Mouse (Mus musculus): ENCODE data around the gene Nlrx1. TPM values are rescaled to one million over a fixed set of nuclear protein-coding genes. Genes with fewer than 3 reads are reported as not detected.
A peak's percentile ranks its signal among the peaks of the same experiment; 100 is the strongest.

Nlrx1 gene
- polyA plus RNA-seq, 1 experiment from 2014 or later = 7.1 TPM

GRCm38 (mm10) chr9:44267319-44268026, 926 bp downstream of the Nlrx1 start:
- H3K4me3 ChIP-seq = peak overlapping the region; percentile 50
- 0 out of 2 replicates have a peak, but pooled peaks cover 2% of the 10 kb centered on the region for H3K27me3 ChIP-seq
- WGBS = 9% methylated on average over 23 of the region's 23 CpGs
- H3K9me3 ChIP-seq = no peaks in the 10 kb centered on the region
- H3K4me2 ChIP-seq (replicated peaks) = peak overlapping the region; percentile 79
- 0 out of 2 replicates have a peak, but pooled peaks cover 12% of the 10 kb centered on the region for H3K4me1 ChIP-seq
- H3K36me3 ChIP-seq = no peaks in the 10 kb centered on the region
- H3K27ac ChIP-seq = peak overlapping the region; percentile 56
- H3K9ac ChIP-seq = peak overlapping the region; percentile 78
- no peak for ATAC-seq (ENCODE audit: insufficient number of reproducible peaks, insufficient read depth, low FRiP score, low TSS enrichment)

DNA sequence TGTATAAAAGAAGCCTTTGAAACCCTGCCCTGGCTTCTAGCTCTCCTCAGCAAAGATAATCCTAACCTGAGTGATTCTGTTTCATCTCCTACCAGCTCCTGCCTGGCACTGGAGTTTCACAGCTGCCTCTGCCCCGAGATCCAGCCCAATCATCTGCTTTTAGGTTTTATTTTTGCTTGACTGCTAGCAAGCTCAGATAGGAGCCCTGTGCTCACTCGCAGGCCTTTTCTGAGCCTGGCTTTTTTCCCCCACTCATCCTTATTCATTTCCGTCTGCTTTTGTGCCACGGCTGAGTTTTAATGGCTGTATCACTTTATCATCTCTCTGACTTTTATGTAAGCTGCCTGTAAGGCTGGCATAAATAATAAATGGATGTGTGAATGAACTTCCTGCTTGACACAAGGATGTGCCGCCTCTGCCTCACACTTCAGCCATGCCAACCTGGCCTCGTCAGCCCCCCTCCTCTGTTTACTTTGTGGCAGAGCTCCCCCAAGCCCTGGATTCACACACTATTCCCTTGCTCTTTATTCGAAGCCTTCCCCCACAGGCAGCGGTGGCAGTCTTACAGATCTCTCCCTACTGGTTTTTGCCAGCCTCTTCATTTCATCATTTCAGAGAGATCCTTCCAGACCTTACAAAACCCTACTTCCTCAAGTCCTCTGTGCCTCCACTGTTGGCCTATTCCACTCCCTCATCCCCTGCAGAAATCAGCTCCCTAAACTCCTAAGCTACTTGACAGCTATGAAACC, 1.7 kb downstream of the Nlrx1 start:
- Histone ChIP-seq H3K36me3 (no peaks in the 10 kb centered on the region), H3K27ac (no peak overlapping the region), H3K9ac (0 out of 2 replicates have a peak overlapping the region, but pooled peaks have one; percentile 78), H3K4me2 (replicated peaks) (0 out of 2 replicates have a peak overlapping the region, but pooled peaks have one; percentile 79), H3K27me3 (0 out of 2 replicates have a peak, but pooled peaks cover 2% of the 10 kb centered on the region), H3K4me3 (no peak overlapping the region), H3K4me1 (0 out of 2 replicates have a peak, but pooled peaks cover 12% of the 10 kb centered on the region), H3K9me3 (no peaks in the 10 kb centered on the region)
- ATAC-seq (ENCODE audit: insufficient number of reproducible peaks, insufficient read depth, low FRiP score, low TSS enrichment) = no peak
- 68% methylated on average over 8 of the region's 8 CpGs for WGBS

GRCm38 (mm10) chr9:44261388-44261787, 7.0 kb downstream of the Nlrx1 start:
- 0 out of 2 replicates have a peak, but pooled peaks cover under 1% of the 10 kb centered on the region for H3K27me3 ChIP-seq
- H3K4me1 ChIP-seq = 0 out of 2 replicates have a peak, but pooled peaks cover under 1% of the 10 kb centered on the region
- H3K4me3 ChIP-seq = no peak overlapping the region
- no peak for ATAC-seq (ENCODE audit: insufficient number of reproducible peaks, insufficient read depth, low FRiP score, low TSS enrichment)
- no peak overlapping the region for H3K9ac ChIP-seq
- H3K36me3 ChIP-seq = no peaks in the 10 kb centered on the region
- no peak overlapping the region for H3K27ac ChIP-seq
- WGBS = 81% methylated on average over 14 of the region's 14 CpGs
- H3K9me3 ChIP-seq = no peaks in the 10 kb centered on the region
- no peak overlapping the region for H3K4me2 ChIP-seq (replicated peaks)

DNA sequence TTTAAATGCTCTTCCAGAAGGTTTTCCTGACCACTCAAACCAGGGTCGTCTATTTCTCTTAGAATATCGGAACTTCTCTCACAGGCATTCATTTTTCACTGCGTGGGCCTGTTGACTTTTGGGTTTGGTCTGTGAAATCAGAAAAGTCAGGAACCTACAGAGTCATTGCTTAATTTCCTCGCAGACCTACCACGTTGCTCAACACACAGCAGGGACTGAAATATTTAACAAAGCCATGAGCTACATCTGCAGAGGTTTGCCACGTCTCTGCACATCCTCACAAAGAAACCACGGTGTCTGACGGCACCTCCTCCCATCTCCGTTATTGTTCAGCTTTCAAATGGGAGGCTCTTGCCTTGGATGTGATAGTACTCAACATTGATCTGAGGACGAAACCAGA, 9.4 kb downstream of the Nlrx1 start:
- 86% methylated on average over 10 of the region's 10 CpGs for WGBS
- H3K27me3 ChIP-seq = 0 out of 2 replicates have a peak, but pooled peaks cover 3% of the 10 kb centered on the region
- no peak overlapping the region for H3K9ac ChIP-seq
- peaks cover 13% of the 10 kb centered on the region for H3K4me1 ChIP-seq
- H3K27ac ChIP-seq = no peak overlapping the region
- H3K36me3 ChIP-seq = no peaks in the 10 kb centered on the region
- no peak overlapping the region for H3K4me3 ChIP-seq
- no peaks in the 10 kb centered on the region for H3K9me3 ChIP-seq
- H3K4me2 ChIP-seq (replicated peaks) = no peak overlapping the region
- ATAC-seq (ENCODE audit: insufficient number of reproducible peaks, insufficient read depth, low FRiP score, low TSS enrichment) = no peak

DNA sequence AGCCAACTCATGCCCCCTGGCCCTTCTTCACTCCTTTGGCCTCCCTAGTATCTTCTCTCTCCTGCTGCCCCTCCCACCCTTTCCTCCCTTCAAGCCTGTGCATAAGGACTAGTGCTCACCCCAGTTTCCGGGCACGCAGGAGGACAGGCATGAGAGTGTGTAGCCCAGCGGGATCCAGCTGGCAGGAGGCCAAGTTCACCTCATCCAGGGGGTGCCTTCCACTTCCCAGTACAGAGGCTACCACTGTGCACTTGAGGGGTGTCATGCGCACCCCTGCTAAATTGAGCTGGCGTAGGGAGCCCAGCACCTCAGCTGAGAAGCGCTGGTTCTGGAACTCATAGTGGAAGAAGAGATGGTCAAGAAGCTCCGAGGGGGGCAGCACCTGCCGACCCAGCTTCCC, 12.2 kb downstream of the Nlrx1 start:
- Histone ChIP-seq H3K4me3 (no peak overlapping the region), H3K9me3 (no peaks in the 10 kb centered on the region), H3K4me2 (replicated peaks) (no peak overlapping the region), H3K4me1 (peaks cover 18% of the 10 kb centered on the region), H3K36me3 (no peaks in the 10 kb centered on the region), H3K9ac (no peak overlapping the region), H3K27ac (no peak overlapping the region), H3K27me3 (0 out of 2 replicates have a peak, but pooled peaks cover 3% of the 10 kb centered on the region)
- 0 out of 2 replicates have a peak, but pooled peaks have one; percentile 26 for ATAC-seq (ENCODE audit: insufficient number of reproducible peaks, insufficient read depth, low FRiP score, low TSS enrichment)
- 77% methylated on average over 8 of the region's 8 CpGs for WGBS

- Histone ChIP-seq H3K27me3 (0 out of 2 replicates have a peak, but pooled peaks cover 3% of the 10 kb centered on the region), H3K36me3 (no peaks in the 10 kb centered on the region), H3K27ac (no peak overlapping the region), H3K4me3 (no peak overlapping the region), H3K4me2 (replicated peaks) (no peak overlapping the region), H3K9ac (no peak overlapping the region), H3K4me1 (peaks cover 18% of the 10 kb centered on the region), H3K9me3 (no peaks in the 10 kb centered on the region)
- WGBS = 50% methylated on average over 6 of the region's 6 CpGs
- no peak for ATAC-seq (ENCODE audit: insufficient number of reproducible peaks, insufficient read depth, low FRiP score, low TSS enrichment)
These were observed 13.3 kb downstream of the Nlrx1 start for GRCm38 (mm10) chr9:44255136-44255521.

- Histone ChIP-seq H3K9me3 (no peaks in the 10 kb centered on the region), H3K9ac (no peak overlapping the region), H3K27ac (no peak overlapping the region), H3K4me1 (peaks cover 21% of the 10 kb centered on the region), H3K4me3 (no peak overlapping the region), H3K27me3 (0 out of 2 replicates have a peak, but pooled peaks cover 3% of the 10 kb centered on the region), H3K4me2 (replicated peaks) (no peak overlapping the region), H3K36me3 (no peaks in the 10 kb centered on the region)
- WGBS = 10% methylated on average over 5 of the region's 5 CpGs
- peak; percentile 31; the same call in 1 of the 2 replicates for ATAC-seq (ENCODE audit: insufficient number of reproducible peaks, insufficient read depth, low FRiP score, low TSS enrichment)
These were observed 13.8 kb downstream of the Nlrx1 start for GRCm38 (mm10) chr9:44254508-44255135.

GRCm38 (mm10) chr9:44253441-44253840, 15.0 kb downstream of the Nlrx1 start:
- Histone ChIP-seq H3K36me3 (no peaks in the 10 kb centered on the region), H3K4me2 (replicated peaks) (no peak overlapping the region), H3K9ac (no peak overlapping the region), H3K27ac (no peak overlapping the region), H3K4me3 (no peak overlapping the region), H3K27me3 (0 out of 2 replicates have a peak, but pooled peaks cover 3% of the 10 kb centered on the region), H3K4me1 (peaks cover 22% of the 10 kb centered on the region), H3K9me3 (no peaks in the 10 kb centered on the region)
- 81% methylated on average over 6 of the region's 6 CpGs for WGBS
- ATAC-seq (ENCODE audit: insufficient number of reproducible peaks, insufficient read depth, low FRiP score, low TSS enrichment) = no peak

GRCm38 (mm10) chr9:44251314-44251713, 17.1 kb downstream of the Nlrx1 start, which contains the start of gene Pdzd3:
Gene Pdzd3, minus strand, starts transcription at chr9:44251471.
- no peak within 1 kb of the TSS for H3K27ac ChIP-seq
- no peaks in the 10 kb centered on the region for H3K9me3 ChIP-seq
- H3K27me3 ChIP-seq = 0 out of 2 replicates have a peak, but pooled peaks cover 2% of the 10 kb centered on the region
- H3K9ac ChIP-seq = no peak within 1 kb of the TSS
- H3K4me2 ChIP-seq (replicated peaks) = no peak within 1 kb of the TSS
- no peak within 1 kb of the TSS for H3K4me3 ChIP-seq
- no peak for ATAC-seq (ENCODE audit: insufficient number of reproducible peaks, insufficient read depth, low FRiP score, low TSS enrichment)
- peaks cover 22% of the 10 kb centered on the region for H3K4me1 ChIP-seq
- 73% methylated on average over 10 of the region's 10 CpGs for WGBS
- no peaks in the 10 kb centered on the region for H3K36me3 ChIP-seq

- Histone ChIP-seq H3K27me3 (no peaks in the 10 kb centered on the region), H3K4me3 (no peak overlapping the region), H3K9ac (no peak overlapping the region), H3K4me1 (peaks cover 22% of the 10 kb centered on the region), H3K9me3 (no peaks in the 10 kb centered on the region), H3K36me3 (no peaks in the 10 kb centered on the region), H3K4me2 (replicated peaks) (no peak overlapping the region), H3K27ac (no peak overlapping the region)
- no peak for ATAC-seq (ENCODE audit: insufficient number of reproducible peaks, insufficient read depth, low FRiP score, low TSS enrichment)
- WGBS = 60% methylated on average over 4 of the region's 4 CpGs
These were observed 18.0 kb downstream of the Nlrx1 start for GRCm38 (mm10) chr9:44250445-44250844.
